Mouse (Mus musculus) CH12.LX (cell line): ENCODE data around the gene Sbf2.

Experiments used
- CTCF ChIP-seq, 2 experiments: IDR thresholded peaks in 1 of 2; conservative IDR thresholded peaks in 1 of 2; 2 replicates each; pipeline ENCODE4 v1.5.1; 2011 to 2012; ENCODE audit warnings: low read depth in 2 of 2, low read length in 2 of 2, improper control_type of control experiment in 1 of 2, inconsistent platforms in 1 of 2, mild to moderate bottlenecking in 1 of 2, moderate library complexity in 1 of 2
- ELF1 ChIP-seq: IDR thresholded peaks from 2 replicates; pipeline ENCODE4 v1.6.1; 2014; ENCODE audit warnings: low read depth, mild to moderate bottlenecking, inconsistent platforms, low read length, improper control_type of control experiment
- EP300 ChIP-seq: IDR thresholded peaks from 2 replicates; pipeline ENCODE4 v1.6.1; 2011; ENCODE audit warnings: low read length, improper control_type of control experiment
- NELFE ChIP-seq: IDR thresholded peaks from 2 replicates; pipeline ENCODE4 v1.6.1; 2011; ENCODE audit warnings: low read depth, low read length, improper control_type of control experiment
- POLR2A ChIP-seq: IDR thresholded peaks from 2 replicates; pipeline ENCODE4 v1.6.1; 2011; ENCODE audit warnings: low read depth, mild to moderate bottlenecking, improper control_type of control experiment, low read length
- RAD21 ChIP-seq: IDR thresholded peaks from 2 replicates; pipeline ENCODE4 v1.6.1; 2011; ENCODE audit warnings: low read depth, mild to moderate bottlenecking, low read length, improper control_type of control experiment, moderate library complexity
- USF1 ChIP-seq: IDR thresholded peaks from 2 replicates; pipeline ENCODE4 v1.6.1; 2014; ENCODE audit warnings: low read depth, mild to moderate bottlenecking, inconsistent platforms, low read length, improper control_type of control experiment
- ZC3H11A ChIP-seq: IDR thresholded peaks from 2 replicates; pipeline ENCODE4 v1.6.1; 2012; ENCODE audit warnings: low read depth, mild to moderate bottlenecking, inconsistent platforms, low read length, improper control_type of control experiment
- ZKSCAN1 ChIP-seq: IDR thresholded peaks from 2 replicates; pipeline ENCODE4 v1.6.1; 2012; ENCODE audit warnings: low read depth, inconsistent platforms, low read length, improper control_type of control experiment, borderline replicate concordance

DNA sequence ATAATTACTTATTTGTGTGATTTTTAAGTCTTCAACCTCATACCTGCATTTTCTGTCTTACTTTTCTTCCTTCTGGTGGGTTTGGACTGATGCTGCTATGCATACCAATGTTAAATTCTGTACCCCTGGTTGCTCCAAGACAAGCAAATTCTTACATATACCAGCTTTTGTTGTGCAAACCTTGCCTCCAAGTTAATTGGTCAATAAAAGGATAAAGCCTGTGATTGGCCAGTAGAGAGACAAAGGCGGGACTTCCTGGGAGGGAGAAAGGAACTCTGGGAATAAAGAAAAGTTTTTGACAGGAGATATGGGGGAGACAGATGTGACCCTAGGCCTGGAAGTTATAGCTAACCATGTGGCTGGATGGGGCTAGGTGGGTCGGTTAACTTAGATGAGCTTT, 255.3 kb downstream of the Sbf2 start:
- no peak for TF ChIP-seq CTCF (conservative IDR thresholded peaks at IDR 0.05 in 1 of 2, IDR thresholded peaks at IDR 0.05 in 1 of 2; ENCODE audit: low read depth in 2 of 2, low read length in 2 of 2)
- no peak for TF ChIP-seq ELF1
- TF ChIP-seq ZKSCAN1: no peak
- no peak for TF ChIP-seq RAD21
- TF ChIP-seq POLR2A: no peak
- no peak for TF ChIP-seq EP300
- TF ChIP-seq NELFE: no peak
- no peak for TF ChIP-seq ZC3H11A
- no peak for TF ChIP-seq USF1
